Mouse (Mus musculus) lung, adult 2 months (tissue): Measurements from ENCODE around the gene Olfr108. TPM values are rescaled to one million over a fixed set of nuclear protein-coding genes. Genes with fewer than 3 reads are reported as not detected.

Experiments used
- DNase-seq: peaks from one replicate; pipeline ENCODE4 v3.0.0; 2022
- H3K4me1 ChIP-seq: fragments of 200-500 bp; 2 replicates; pipeline ENCODE4 v1.6.1; 2011; ENCODE audit warnings: low read length; ENCODE audit not compliant: control insufficient read depth, insufficient read depth
- H3K4me3 ChIP-seq: fragments of 200-500 bp; replicated peaks from 2 replicates; pipeline ENCODE3; 2011; ENCODE audit warnings: low read depth, mild to moderate bottlenecking, control low read depth, low read length; ENCODE audit errors: extremely low read depth
- CTCF ChIP-seq: fragments of 200-500 bp; IDR thresholded peaks from 2 replicates; pipeline ENCODE4 v1.5.1; 2011; ENCODE audit warnings: mild to moderate bottlenecking, low read length, control low read depth; ENCODE audit not compliant: insufficient read depth
- POLR2A ChIP-seq: fragments of 200-500 bp; IDR thresholded peaks from 2 replicates; pipeline ENCODE4 v1.6.1; 2011; ENCODE audit warnings: low read depth, mild to moderate bottlenecking, control low read depth, low read length, borderline replicate concordance; ENCODE audit errors: extremely low read depth
- WGBS: fragments of 180-500 bp; shearing (Covaris S2); methylation state at CpG from one replicate; pipeline ENCODE4 v1.1.7; 2018; 5-methylcytosine and 5-hydroxymethylcytosine counted together
- polyA plus RNA-seq: library from polyadenylated mRNA; depleted of rRNA; stranded (reverse); fragments of >200 nt; gene quantifications from 2 replicates; pipeline ENCODE4 v1.2.3, GENCODE M21; 2012; rRNA removed

Gene Olfr108
- not detected in 2 replicates for polyA plus RNA-seq

DNA sequence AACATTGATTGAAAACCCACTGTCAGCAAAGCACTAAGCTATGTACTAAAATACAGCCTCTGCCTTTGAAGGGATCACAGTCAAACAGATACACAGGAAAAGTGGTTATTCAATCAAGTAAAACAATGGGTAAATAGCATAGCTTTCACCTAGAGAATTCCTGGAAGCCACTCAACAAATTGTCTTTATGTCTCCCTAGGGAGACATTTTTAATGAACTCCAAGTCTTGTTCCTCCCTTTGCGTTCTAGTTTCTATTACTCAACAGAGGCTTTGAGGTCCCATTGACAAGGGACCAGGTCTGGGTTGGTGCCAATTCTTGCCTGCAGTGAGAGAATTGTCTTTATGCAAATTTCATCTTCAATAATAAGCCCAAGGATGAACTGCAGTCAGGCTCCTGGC is at the start of gene Olfr108:
TSS of gene Olfr108 (plus strand) at position 301 of the 400 bp plus-strand sequence.
- TF ChIP-seq CTCF: no peak
- TF ChIP-seq POLR2A: no peak
- no peaks in the 10 kb centered on the region for H3K4me1 ChIP-seq
- WGBS: 90% methylated on average over 1 of the region's 1 CpGs
- no peak for DNase-seq
- H3K4me3 ChIP-seq: no peak within 1 kb of the TSS

DNA sequence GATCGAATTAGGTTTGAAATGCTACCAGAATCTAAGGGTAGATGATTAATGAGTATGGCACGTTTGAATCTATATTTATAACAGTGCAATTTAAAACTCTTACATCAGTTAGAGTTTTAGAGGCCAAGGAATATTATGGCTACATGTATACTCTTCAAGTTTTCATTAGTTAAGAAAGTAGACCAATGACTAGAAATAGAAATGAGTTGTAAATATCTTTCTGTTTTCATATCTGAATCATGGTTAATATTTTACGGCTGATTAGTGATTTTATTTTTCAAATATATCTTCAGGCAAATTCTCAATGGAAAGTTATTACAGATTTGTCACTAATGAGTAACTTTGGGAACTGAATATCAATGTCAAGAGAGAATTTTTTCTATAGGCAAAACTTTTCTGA is 46.4 kb upstream of the Olfr108 start, which contains the start of gene Olfr107:
TSS of gene Olfr107 (plus strand) at position 301 of the 400 bp plus-strand sequence.
- TF ChIP-seq POLR2A (no peak), CTCF (no peak)
- 66% methylated on average over 3 of the region's 3 CpGs for WGBS
- no peak for DNase-seq
- H3K4me3 ChIP-seq: no peak within 1 kb of the TSS
- no peaks in the 10 kb centered on the region for H3K4me1 ChIP-seq

GRCm38 (mm10) chr17:37413380-37413779 is 31.9 kb upstream of the Olfr108 start:
- no peak for TF ChIP-seq POLR2A
- TF ChIP-seq CTCF: no peak
- DNase-seq: no peak
- Histone ChIP-seq H3K4me3 (no peak overlapping the region), H3K4me1 (no peaks in the 10 kb centered on the region)

- H3K4me1 ChIP-seq: no peaks in the 10 kb centered on the region
- no peak within 1 kb of the TSS for H3K4me3 ChIP-seq
- DNase-seq: no peak
- 93% methylated on average over 1 of the region's 1 CpGs for whole genome bisulfite sequencing
- no peak for TF ChIP-seq CTCF
Observed at GRCm38 (mm10) chr17:37458616-37459015, 13.3 kb downstream of the Olfr108 start, which contains the start of gene Olfr109. Gene Olfr109 (plus strand): TSS chr17:37458916.

DNA sequence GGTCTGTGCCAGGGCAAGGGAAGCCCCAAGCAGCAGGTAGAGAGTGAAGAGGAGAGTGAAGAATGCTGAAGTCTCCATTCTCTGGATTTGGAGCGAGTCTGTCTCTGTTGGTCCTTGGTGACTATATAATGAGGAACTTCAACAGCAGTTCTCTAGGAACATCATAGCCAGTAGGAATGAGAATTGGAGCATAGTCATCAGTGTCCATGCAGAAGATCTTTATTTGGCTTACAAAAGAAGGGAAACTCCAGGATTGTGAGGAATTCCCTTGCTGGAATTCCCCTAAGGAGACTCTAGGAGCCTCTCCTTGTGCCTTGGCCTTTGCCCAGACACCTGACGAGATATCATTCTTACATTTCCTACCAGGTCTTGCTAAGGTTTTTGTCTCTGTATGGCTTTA is 38.2 kb downstream of the Olfr108 start, which contains the start of gene H2-M2:
TSS of gene H2-M2 (minus strand) at position 101 of the 400 bp plus-strand sequence.
- H3K4me3 ChIP-seq: no peak within 1 kb of the TSS
- no peak for TF ChIP-seq CTCF
- TF ChIP-seq POLR2A: no peak
- DNase-seq: no peak
- no peaks in the 10 kb centered on the region for H3K4me1 ChIP-seq
- 69% methylated on average over 2 of the region's 2 CpGs for WGBS

- 21% methylated on average over 1 of the region's 1 CpGs for WGBS
- no peaks in the 10 kb centered on the region for H3K4me1 ChIP-seq
- DNase-seq: no peak
Observed at GRCm38 (mm10) chr17:37491930-37492518, 46.7 kb downstream of the Olfr108 start, which contains the start of gene Olfr110. Gene Olfr110 (plus strand): TSS chr17:37492468.

More at GRCm38 (mm10) chr17:37491930-37492518, 46.7 kb downstream of the Olfr108 start, which contains the start of gene Olfr110:
- H3K4me3 ChIP-seq: no peak within 1 kb of the TSS
- TF ChIP-seq POLR2A (no peak), CTCF (no peak)

Other genes starting within 250 kb of the Olfr108 start
- not detected in 2 replicates for gene Olfr94, start 244.5 kb upstream of the Olfr108 start, polyA plus RNA-seq
- gene Olfr95, start 232.4 kb upstream of the Olfr108 start, polyA plus RNA-seq: not detected in 2 replicates
- not detected in 2 replicates for gene Olfr96, start 225.3 kb upstream of the Olfr108 start, polyA plus RNA-seq
- not detected in 2 replicates for gene Olfr97, start 208.2 kb upstream of the Olfr108 start, polyA plus RNA-seq
- gene Olfr98, start 181.7 kb upstream of the Olfr108 start, polyA plus RNA-seq: not detected in 2 replicates
- 14.5 and 14.6 TPM in 2 replicates for gene H2-M3, start 175.3 kb upstream of the Olfr108 start, polyA plus RNA-seq
- gene Olfr99, start 162.0 kb upstream of the Olfr108 start, polyA plus RNA-seq: not detected in 2 replicates
- not detected in 2 replicates for gene Olfr101, start 141.2 kb upstream of the Olfr108 start, polyA plus RNA-seq
- not detected in 2 replicates for gene Olfr102, start 128.4 kb upstream of the Olfr108 start, polyA plus RNA-seq
- not detected in 2 replicates for gene Olfr103, start 105.8 kb upstream of the Olfr108 start, polyA plus RNA-seq
- not detected in 2 replicates for gene Olfr104-ps, start 85.9 kb upstream of the Olfr108 start, polyA plus RNA-seq
- not detected in 2 replicates for gene Olfr105-ps, start 66.4 kb upstream of the Olfr108 start, polyA plus RNA-seq
- gene Olfr106-ps, start 55.1 kb upstream of the Olfr108 start, polyA plus RNA-seq: not detected in 2 replicates
- not detected in 2 replicates for gene Olfr107, start 46.3 kb upstream of the Olfr108 start, polyA plus RNA-seq
- not detected in 2 replicates for gene Olfr109, start 13.4 kb downstream of the Olfr108 start, polyA plus RNA-seq
- 0.28 and 0.63 TPM in 2 replicates for gene H2-M2, start 38.1 kb downstream of the Olfr108 start, polyA plus RNA-seq
- 0.07 TPM in 1 of 2 replicates, not detected in the other for gene Olfr110, start 47.0 kb downstream of the Olfr108 start, polyA plus RNA-seq
- 0.07 and 0.21 TPM in 2 replicates for gene Olfr111, start 62.5 kb downstream of the Olfr108 start, polyA plus RNA-seq
- not detected in 2 replicates for gene Olfr112, start 124.0 kb downstream of the Olfr108 start, polyA plus RNA-seq
- not detected in 2 replicates for gene Olfr113, start 132.2 kb downstream of the Olfr108 start, polyA plus RNA-seq
- gene Olfr114, start 147.3 kb downstream of the Olfr108 start, polyA plus RNA-seq: not detected in 2 replicates
- gene Olfr115, start 181.6 kb downstream of the Olfr108 start, polyA plus RNA-seq: not detected in 2 replicates
- not detected in 2 replicates for gene Olfr116, start 181.7 kb downstream of the Olfr108 start, polyA plus RNA-seq
- gene Olfr117, start 218.3 kb downstream of the Olfr108 start, polyA plus RNA-seq: not detected in 2 replicates
- gene Olfr118, start 221.5 kb downstream of the Olfr108 start, polyA plus RNA-seq: not detected in 2 replicates